Mouse (Mus musculus) adrenal gland, adult (tissue): ENCODE results near the gene Kmt2b.

ENCODE experiments used
- DNase-seq, 2 experiments: peaks; one replicate each; pipeline ENCODE4 v3.0.0; 2022 to 2023; ENCODE audit warnings: low spot score in 1 of 2; ENCODE audit not compliant: inconsistent age in 2 of 2

Kmt2b gene

GRCm38 (mm10) chr7:30549880-30550279 lies 38.6 kb downstream of the Kmt2b start:
- DNase-seq, result no peak

- DNase-seq, result no peak
Observed at GRCm38 (mm10) chr7:30544327-30544726, 44.2 kb downstream of the Kmt2b start.

GRCm38 (mm10) chr7:30540572-30540971 lies 48.0 kb downstream of the Kmt2b start:
- no peak for DNase-seq

- peak; percentile 97 to 98 for DNase-seq
Observed at GRCm38 (mm10) chr7:30534633-30535577, 53.6 kb downstream of the Kmt2b start, which contains the start of gene Arhgap33. Gene Arhgap33, minus strand, starts transcription at chr7:30535060.

GRCm38 (mm10) chr7:30533941-30534632 lies 54.4 kb downstream of the Kmt2b start:
- DNase-seq, result peak in 1 of 2 experiments; percentile 34

GRCm38 (mm10) chr7:30532931-30533330 lies 55.6 kb downstream of the Kmt2b start:
- peak in 1 of 2 experiments; percentile 42 for DNase-seq

GRCm38 (mm10) chr7:30531291-30531815 lies 57.2 kb downstream of the Kmt2b start:
- DNase-seq, result no peak

- DNase-seq, result no peak
Observed at GRCm38 (mm10) chr7:30526981-30527380, 61.5 kb downstream of the Kmt2b start.

GRCm38 (mm10) chr7:30526399-30526798 lies 62.1 kb downstream of the Kmt2b start:
- no peak for DNase-seq

- DNase-seq, result no peak
Observed at GRCm38 (mm10) chr7:30525954-30526353, 62.6 kb downstream of the Kmt2b start.

GRCm38 (mm10) chr7:30524487-30524886 lies 64.0 kb downstream of the Kmt2b start:
- DNase-seq, result no peak

GRCm38 (mm10) chr7:30522871-30523270 lies 65.7 kb downstream of the Kmt2b start:
- DNase-seq, result no peak

GRCm38 (mm10) chr7:30520856-30521255 lies 67.7 kb downstream of the Kmt2b start:
- no peak for DNase-seq

GRCm38 (mm10) chr7:30520396-30520795 lies 68.1 kb downstream of the Kmt2b start:
- no peak for DNase-seq
